Mouse (Mus musculus): ENCODE measurements at regions not wholly inside any gene's neighbourhood (a gene's known extent, or its start where the extent isn't known, plus 50 kb on each side); places are given as distances from the start of the nearest gene placed in this dataset.

DNA sequence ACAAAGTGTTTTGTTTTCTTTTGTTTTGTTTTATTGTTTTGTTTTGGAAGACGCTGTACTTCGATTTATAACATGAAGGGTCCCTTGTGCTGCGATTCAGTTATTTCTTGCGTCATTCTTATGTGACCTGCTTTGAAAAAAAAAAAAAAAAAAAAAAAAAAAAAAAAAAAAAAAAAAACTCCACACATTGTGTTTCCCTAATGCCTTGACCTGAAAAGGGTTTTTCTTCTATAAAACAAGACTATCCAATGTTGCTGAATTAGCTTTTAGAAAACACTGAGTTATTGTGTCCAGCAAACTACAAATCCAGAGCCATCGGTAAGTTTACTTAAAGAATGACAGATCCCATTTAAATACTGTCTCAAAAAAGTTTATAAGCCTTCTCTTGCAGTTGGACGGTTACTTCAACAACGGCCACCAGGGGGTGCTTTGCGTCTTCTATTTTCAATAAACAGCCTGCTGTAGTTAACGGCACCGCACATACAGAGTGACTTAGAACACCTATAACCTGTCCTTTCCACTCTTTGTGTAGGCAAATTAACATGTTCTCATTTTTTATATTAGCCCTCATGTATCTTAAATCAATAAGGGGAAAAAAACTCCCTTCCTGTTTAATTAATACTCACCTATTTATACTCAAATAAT lies 103.9 kb upstream of the Cxadr start:
- in situ Hi-C loops (cut with MboI; ENCODE audit: low pct_unique_long_range_greater_than_20kb in 1 of 2, low sequenced_read_pairs in 2 of 2, unreplicated experiment in 1 of 2), result no loop called here

DNA sequence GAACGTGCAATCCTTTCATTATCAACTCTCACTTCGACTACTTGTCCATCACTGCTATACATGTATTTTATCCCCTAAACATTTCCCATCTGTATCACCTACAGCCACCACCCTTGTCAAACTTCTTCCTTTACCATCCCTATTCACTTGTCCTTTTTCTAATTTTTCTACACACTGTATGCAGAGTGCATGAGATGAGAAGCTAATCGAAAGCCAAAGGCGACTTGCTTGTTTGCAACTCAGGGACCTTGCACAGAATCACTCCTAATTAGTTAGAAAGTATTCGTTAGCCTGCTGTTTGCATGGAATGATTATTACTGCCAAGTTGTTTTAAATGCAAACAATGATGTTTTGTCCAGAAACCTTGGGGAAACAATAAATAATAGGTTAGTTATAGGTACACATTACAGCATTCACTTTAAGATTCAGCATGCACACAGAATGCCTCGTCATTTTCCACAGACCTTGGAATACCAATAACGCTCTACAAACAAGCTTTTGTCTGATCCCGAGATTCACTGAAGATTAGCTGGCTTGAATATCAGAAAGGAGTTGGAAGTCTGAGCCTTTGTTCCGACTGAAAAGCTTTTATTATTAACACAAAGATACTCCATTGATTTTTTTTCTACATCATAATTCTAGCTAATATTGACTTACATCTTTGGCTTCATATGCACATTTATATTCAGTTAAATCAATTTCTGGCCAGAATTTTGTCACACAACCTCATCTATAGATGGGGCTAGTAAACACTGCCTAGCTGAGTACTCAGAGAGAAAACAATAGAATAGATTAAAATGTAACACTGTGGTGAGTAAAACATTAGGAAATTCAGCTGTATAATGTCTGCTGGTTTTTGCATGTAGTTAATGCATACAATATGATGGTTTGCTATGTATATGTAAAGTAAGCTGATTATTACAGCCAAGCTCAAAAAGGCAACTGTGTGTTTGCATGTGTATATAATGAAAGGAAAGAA lies 130.4 kb upstream of the Cxadr start:
- in situ Hi-C loops (cut with MboI; ENCODE audit: low pct_unique_long_range_greater_than_20kb in 1 of 2, low sequenced_read_pairs in 2 of 2, unreplicated experiment in 1 of 2), result no loop called here

DNA sequence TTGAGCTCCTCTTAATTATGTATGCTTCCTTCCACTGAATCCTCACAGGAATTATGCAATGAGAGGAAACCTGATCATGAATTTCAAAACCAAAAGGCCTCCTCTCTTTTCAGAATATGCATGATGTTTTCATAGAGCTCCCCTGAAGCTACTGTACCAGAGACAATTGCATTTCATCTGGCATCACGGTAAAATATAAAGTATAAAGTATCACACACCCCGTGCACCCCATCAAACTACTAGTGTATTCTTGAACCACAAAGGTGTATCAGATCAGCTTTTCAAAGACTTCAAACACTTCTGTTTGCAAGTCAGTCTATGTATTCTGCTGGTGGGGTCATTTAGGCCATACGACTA lies 144.4 kb upstream of the Cxadr start:
- in situ Hi-C loops (cut with MboI; ENCODE audit: low pct_unique_long_range_greater_than_20kb in 1 of 2, low sequenced_read_pairs in 2 of 2, unreplicated experiment in 1 of 2), result no loop called here

DNA sequence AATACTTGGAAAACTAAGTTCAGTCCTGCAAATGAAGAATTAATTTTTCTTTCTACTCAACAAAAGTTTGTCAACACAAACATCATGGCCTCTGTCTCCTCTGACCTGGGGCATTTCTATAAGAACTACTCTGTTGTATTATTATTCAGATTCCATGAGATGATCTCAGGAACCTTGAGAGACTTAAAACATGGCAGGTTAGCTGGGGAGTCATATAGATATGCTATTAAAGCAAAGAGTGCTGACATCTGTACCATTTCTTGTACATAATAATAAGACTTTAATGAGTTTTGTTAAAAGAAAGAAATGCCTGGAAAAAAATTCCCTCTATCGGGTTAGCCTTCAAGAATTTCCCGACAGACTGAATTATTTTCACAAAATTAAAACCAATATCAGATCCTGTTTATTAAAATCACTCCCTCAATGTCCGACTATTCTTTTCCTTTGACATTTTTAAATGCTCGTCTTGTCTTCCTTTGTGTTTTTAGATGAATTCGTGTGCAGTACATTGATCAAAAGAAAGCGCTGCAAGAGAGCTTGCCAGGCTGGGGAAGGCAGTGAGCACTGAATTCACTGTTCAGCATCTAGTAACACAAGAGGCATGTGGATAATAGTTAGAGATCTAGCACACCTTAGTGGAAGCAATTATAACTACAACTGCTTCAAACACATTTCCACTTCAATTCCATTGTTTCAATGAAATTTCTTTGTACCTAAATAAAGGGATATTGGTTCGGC lies 145.0 kb upstream of the Cxadr start:
- in situ Hi-C loops (cut with MboI; ENCODE audit: low pct_unique_long_range_greater_than_20kb in 1 of 2, low sequenced_read_pairs in 2 of 2, unreplicated experiment in 1 of 2), result no loop called here

DNA sequence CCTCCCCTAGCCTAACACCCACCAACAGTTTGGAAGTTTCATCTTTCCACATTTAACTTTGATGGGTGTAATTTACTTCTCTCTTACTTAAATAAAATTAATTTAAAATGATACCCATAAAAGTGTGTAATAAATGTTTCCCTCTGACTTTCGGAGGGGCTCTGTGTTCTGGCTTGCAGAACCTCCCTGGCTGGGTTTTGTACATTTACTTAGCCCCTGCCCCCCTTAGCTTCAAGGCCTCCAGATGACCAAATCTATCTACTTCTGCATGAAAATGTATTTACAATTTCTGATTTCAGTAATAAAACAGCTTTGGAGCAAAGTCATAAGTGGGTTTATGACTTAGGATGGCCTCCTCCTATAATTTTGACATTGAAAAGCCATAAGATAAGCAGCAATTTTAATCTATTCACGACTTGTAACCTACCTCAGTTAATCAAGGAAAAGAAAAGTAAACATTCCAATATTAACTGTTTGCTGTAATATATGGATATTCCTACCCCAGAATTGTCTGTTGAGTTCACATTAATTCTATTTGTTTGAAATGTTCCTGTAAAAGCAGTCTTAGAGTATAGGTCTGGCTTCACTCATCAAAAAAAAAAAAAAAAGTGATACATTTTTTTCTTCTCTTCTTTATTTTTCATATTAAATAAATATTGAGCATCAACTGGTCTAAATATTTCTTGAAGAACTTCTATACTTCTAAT lies 147.2 kb upstream of the Cxadr start:
- in situ Hi-C loops (cut with MboI; ENCODE audit: low pct_unique_long_range_greater_than_20kb in 1 of 2, low sequenced_read_pairs in 2 of 2, unreplicated experiment in 1 of 2), result no loop called here

DNA sequence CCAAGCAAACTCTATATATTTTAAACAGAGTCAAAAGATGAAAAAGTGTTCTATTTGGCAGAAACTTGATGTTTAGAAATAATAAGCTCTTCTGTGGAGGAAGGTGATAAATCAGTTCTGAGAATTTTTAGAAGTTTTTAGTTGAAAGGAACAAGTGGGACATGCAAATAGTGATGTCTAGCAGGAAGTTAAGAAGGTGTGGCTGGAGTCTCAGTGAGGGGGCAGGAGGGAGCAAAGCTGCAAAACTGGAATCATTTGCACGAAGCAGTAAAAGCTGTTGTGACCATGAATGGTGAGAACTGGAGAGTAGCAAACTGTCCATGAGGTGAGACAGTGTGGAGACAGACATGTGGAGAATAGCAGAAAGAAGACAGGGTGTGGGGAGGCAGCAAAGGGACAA lies 157.1 kb upstream of the Cxadr start:
- in situ Hi-C loops (cut with MboI; ENCODE audit: low pct_unique_long_range_greater_than_20kb in 1 of 2, low sequenced_read_pairs in 2 of 2, unreplicated experiment in 1 of 2), result no loop called here

DNA sequence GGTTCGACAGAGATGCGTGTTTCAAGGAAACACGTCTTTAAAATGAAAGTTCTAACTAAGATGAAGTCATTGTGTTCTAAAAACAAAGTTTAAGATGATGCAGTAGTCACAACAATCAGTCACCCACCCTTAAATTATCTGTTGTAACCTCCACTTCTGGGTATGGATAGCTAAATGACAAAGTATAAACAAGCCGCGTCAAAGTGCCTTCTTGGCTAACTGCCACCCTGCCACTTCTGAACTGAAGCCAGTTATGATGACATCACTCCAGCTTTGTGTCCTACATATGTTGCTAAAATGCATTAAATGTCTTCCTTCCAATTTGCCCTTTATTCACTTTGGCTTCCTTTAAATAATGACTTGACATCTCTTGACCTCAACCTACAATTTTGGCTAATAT lies 165.8 kb upstream of the Cxadr start:
- in situ Hi-C loops (cut with MboI; ENCODE audit: low pct_unique_long_range_greater_than_20kb in 1 of 2, low sequenced_read_pairs in 2 of 2, unreplicated experiment in 1 of 2), result no loop called here

DNA sequence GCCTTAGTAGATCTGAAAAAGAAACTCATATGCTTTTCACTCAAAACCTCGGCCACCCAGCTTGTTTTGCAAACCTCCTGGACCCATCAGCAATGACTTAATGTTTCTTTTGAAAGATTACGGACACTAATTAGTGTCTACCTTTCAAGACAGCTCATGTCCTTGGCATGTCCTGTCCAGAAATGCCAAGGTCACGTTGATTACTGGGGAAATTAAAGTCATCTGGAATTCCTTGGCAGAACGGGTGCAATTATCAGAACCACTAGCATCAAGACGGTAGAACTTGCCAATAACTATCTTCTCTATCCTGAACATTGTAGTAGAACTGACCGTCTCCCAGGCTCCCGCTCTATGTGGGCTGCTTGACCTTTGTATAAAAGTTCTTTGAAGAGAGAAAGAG lies 166.8 kb upstream of the Cxadr start:
- in situ Hi-C loops (cut with MboI; ENCODE audit: low pct_unique_long_range_greater_than_20kb in 1 of 2, low sequenced_read_pairs in 2 of 2, unreplicated experiment in 1 of 2), result no loop called here

DNA sequence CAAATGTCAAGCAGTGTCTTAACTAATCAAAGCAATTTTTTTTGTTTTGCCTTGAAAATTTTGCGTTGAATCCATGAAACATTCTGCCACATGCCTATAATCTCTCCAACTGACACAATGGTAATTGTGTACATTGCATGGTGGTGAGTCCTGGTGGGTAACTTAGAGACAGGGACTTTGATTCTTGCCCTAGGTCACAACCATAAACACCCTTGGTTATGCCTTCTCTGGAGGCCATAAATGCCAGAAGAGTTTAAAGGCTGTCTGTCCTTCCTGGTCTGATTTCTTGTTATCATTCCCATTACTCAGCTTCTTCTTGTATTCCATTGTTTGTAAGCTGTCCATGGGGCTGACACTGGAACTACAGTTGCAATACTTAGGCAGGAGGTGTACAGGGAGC lies 179.6 kb upstream of the Cxadr start:
- in situ Hi-C loops (cut with MboI; ENCODE audit: low pct_unique_long_range_greater_than_20kb in 1 of 2, low sequenced_read_pairs in 2 of 2, unreplicated experiment in 1 of 2), result no loop called here

DNA sequence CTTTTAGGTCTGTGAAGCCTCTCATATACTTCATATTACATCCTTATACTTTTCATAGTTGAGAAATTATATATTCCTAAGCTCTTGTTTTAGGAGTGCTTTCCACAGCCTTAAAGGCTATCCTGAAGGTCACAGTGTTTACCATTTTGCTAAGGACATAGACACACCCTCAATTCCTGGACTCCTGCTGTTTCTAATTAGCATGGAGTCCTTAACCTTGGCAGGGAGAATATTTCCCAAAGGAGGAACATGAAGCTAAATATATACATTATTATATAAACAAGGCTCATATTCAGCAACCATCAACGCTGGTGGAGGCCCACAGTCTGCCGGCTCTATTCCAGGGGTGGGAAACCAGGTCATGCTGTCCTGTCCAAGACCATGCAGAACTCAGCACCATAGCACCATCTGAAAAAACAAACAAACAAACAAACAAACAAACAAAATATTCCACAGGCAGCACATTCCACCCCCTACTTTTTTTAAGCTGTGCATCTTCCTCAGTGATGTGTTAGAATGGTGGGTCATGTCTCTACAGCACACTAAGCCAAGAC lies 180.9 kb upstream of the Cxadr start:
- in situ Hi-C loops (cut with MboI; ENCODE audit: low pct_unique_long_range_greater_than_20kb in 1 of 2, low sequenced_read_pairs in 2 of 2, unreplicated experiment in 1 of 2), result no loop called here

DNA sequence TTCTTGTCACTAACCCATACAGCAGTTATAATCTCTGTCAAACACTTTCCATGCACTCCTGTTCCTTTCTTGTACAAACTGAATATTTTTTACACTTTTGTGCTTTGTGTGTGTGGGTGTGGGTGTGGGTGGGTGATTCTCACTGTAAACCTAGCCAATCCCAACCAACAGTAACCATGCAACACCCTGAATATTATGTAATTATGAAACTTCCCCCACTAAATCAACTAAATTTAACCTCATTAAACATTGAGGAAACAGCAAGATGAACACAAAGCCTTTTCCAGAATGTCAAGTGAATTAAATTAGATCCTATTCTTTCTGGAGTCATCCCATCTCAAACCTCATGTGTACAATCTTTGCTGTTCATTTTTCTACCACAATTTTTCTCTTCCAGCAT lies 197.0 kb upstream of the Cxadr start:
- in situ Hi-C loops (cut with MboI; ENCODE audit: low pct_unique_long_range_greater_than_20kb in 1 of 2, low sequenced_read_pairs in 2 of 2, unreplicated experiment in 1 of 2), result no loop called here

DNA sequence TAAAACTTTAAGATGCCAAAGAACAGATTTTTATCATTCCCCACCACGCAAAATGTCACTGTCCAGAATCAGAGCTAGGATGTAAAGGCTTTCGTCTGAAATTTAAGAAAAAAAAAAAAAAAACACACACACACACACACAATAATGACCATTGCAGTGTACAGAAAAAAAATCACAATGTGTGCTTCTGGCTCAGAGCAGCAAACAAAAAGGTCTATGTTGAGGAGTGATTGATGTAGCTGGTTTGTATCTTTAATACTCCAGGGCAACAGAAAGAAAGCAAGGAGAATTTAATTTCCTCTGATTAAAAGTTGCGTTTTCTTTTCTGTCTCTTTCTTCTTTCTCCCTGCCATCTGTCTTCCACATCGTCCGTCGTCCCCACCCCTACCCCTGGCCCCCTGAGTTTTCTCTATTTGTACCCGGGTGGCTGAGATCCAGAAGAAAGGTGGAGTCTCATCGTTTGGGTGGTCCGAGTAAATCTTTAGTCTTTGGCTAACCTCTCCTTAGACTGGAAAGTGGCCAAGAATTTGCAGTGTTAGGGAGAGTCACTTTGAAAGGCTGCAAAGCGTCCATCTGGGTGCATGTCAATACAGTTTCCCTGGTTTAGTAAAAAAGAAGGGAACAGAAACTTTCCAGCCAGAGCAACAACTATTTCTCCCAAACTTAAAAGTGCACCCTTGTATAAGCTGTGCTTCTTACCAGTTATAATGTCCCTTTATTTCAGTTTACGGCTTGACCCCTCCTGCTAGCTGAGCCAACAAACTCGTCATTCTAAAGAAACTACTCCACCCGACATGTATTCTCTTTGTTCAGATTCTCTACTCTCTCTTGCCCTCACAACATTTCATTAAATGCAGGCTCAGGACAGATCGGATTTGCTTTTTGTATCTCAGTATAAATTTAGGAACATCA lies 199.6 kb upstream of the Cxadr start:
- in situ Hi-C loops (cut with MboI; ENCODE audit: low pct_unique_long_range_greater_than_20kb in 1 of 2, low sequenced_read_pairs in 2 of 2, unreplicated experiment in 1 of 2), result no loop called here

DNA sequence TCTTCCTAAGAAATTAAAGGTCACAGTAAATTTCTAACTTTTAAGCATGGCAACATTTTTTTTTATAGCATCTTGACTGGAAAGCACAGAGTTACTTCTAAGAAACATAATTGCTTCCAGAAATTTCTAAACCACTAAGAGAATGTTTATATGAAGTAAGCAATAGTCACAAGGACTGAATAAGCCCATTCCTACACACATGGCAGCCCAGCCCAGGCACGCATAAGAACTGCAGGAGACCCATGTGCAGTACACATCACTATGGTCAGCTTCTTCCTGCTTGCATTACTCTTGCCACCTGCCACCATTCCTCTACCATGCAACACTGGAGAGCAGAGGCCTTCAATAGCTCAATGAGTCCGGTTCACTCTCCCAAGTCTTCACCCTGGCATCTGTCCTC lies 201.4 kb upstream of the Cxadr start:
- in situ Hi-C loops (cut with MboI; ENCODE audit: low pct_unique_long_range_greater_than_20kb in 1 of 2, low sequenced_read_pairs in 2 of 2, unreplicated experiment in 1 of 2), result no loop called here

DNA sequence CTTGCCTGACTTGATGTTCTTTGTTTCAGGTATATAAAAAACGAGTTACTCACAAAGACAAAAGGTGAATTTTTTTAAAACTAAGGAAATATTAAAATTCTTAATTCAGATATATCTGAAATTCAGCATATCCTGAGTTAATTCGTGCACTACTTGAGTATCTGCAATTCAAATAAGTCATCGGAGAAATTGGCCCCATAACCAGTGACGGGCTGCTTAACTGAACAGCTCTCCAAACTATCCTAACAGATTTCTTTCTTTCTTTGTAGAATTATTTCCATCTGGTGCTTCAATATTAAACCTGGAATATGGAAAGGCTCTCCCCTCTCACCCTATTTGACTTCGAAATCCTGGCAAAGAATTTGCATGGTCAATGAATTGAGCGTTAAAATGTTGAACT lies 202.2 kb upstream of the Cxadr start:
- in situ Hi-C loops (cut with MboI; ENCODE audit: low pct_unique_long_range_greater_than_20kb in 1 of 2, low sequenced_read_pairs in 2 of 2, unreplicated experiment in 1 of 2), result no loop called here

DNA sequence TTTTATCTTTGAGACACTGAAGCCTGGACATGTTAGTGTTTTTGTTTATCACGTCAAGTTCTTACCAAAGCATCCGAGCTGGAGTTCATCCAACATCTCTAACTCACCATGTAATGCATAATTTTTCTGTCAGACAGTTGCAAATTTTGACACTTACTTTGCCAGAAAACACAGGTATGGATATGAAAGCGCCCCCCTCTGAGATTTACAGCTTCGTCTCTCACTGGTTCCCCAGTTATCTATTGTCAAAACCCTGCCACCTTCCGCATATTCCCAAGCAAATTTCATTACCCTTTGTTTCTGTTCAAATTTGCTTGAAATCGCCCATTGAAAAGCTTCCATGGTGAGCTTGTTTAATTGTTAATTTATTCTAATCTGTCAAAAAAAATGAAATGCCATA lies 202.7 kb upstream of the Cxadr start:
- in situ Hi-C loops (cut with MboI; ENCODE audit: low pct_unique_long_range_greater_than_20kb in 1 of 2, low sequenced_read_pairs in 2 of 2, unreplicated experiment in 1 of 2), result no loop called here

DNA sequence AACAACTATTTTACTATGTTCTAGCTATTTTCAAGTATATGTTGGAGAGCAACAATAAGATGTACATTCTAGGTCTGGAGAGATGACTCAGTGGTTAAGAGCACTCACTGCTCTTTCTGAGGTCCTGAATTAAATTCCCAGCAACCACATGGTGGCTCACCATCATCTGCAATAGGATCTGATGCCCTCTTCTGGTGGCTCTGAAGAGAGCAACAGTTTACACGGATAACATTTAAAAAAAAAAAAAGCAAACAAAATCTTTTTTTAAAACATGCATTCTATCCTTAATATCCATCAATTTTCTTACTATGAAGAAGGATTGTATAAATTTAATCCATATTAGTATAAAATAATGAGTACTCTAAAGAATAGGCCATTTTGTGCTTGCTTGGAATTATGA lies 204.7 kb upstream of the Cxadr start:
- in situ Hi-C loops (cut with MboI; ENCODE audit: low pct_unique_long_range_greater_than_20kb in 1 of 2, low sequenced_read_pairs in 2 of 2, unreplicated experiment in 1 of 2), result no loop called here

DNA sequence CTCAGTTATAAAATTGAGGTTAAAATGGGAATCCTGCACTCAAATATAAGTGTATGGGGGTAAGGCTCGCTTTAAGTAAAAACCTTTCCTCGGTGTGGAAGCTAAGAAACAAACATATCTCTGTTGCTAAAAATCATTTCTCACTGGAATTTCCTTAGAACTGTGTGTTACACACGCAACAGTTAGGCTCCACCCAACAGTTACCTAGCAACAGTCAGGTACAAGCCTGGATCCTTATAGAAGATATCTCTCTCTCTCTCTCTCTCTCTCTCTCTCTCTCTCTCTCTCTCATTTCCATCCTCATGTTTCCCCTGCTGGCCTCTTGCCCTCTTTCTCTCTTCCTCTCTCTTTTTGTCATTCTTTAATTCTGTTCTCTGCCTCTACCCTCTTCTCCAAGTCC lies 211.1 kb upstream of the Cxadr start:
- in situ Hi-C loops (cut with MboI; ENCODE audit: low pct_unique_long_range_greater_than_20kb in 1 of 2, low sequenced_read_pairs in 2 of 2, unreplicated experiment in 1 of 2), result no loop called here

Measured in mouse embryonic stem cell (cell line).